Mouse (Mus musculus) liver, embryonic 13.5 days (tissue): Measurements from ENCODE around the gene Mrpl37. TPM values are rescaled to one million over a fixed set of nuclear protein-coding genes. Genes with fewer than 3 reads are reported as not detected.

Experiments
- ATAC-seq: fragments of 200-750 bp; cut with Nextera tagmentation; 2 replicates; pipeline ENCODE4 v1.8.0; 2017; ENCODE audit warnings: low read depth, mild to moderate bottlenecking, moderate number of reproducible peaks, moderate library complexity
- DNase-seq: peaks from one replicate; pipeline ENCODE4 v3.0.0; 2022
- H3K27ac ChIP-seq: fragments of 300-500 bp; sonication (generic); 2 replicates; pipeline ENCODE4 v1.5.1; 2015; ENCODE audit warnings: moderate library complexity, mild to moderate bottlenecking, inconsistent platforms
- H3K27me3 ChIP-seq: fragments of 300-500 bp; sonication (generic); 2 replicates; pipeline ENCODE4 v1.6.1; 2015; ENCODE audit warnings: mild to moderate bottlenecking, inconsistent platforms
- H3K36me3 ChIP-seq: fragments of 300-500 bp; sonication (generic); 2 replicates; pipeline ENCODE4 v1.6.1; 2015; ENCODE audit warnings: mild to moderate bottlenecking, inconsistent platforms
- H3K4me1 ChIP-seq: fragments of 300-500 bp; sonication (generic); replicated peaks from 2 replicates; pipeline ENCODE4 v1.6.1; 2015; ENCODE audit warnings: inconsistent platforms
- H3K4me2 ChIP-seq: fragments of 300-500 bp; sonication (generic); 2 replicates; pipeline ENCODE4 v1.6.1; 2015; ENCODE audit warnings: inconsistent platforms, mild to moderate bottlenecking, moderate library complexity
- H3K4me3 ChIP-seq: fragments of 300-500 bp; sonication (generic); replicated peaks from 2 replicates; pipeline ENCODE4 v1.5.1; 2015; ENCODE audit warnings: mild to moderate bottlenecking, inconsistent platforms
- H3K9ac ChIP-seq: fragments of 300-500 bp; sonication (generic); 2 replicates; pipeline ENCODE4 v1.6.1; 2015; ENCODE audit warnings: mild to moderate bottlenecking, inconsistent platforms
- H3K9me3 ChIP-seq: fragments of 300-500 bp; sonication (generic); replicated peaks from 2 replicates; pipeline ENCODE4 v1.6.1; 2016; ENCODE audit warnings: inconsistent platforms
- WGBS: fragments of 180-500 bp; shearing (Covaris S2); methylation state at CpG from one replicate; pipeline ENCODE4 v1.1.7; 2015; ENCODE audit not compliant: insufficient replicate concordance; 5-methylcytosine and 5-hydroxymethylcytosine counted together
- polyA plus RNA-seq: library from polyadenylated mRNA; unstranded; fragments of >200 nt; fragmentation: Nextera tagmentation; extraction: Ambion mirVana; gene quantifications from 2 replicates; pipeline ENCODE4 v1.2.1, GENCODE M21; 2015

Gene Mrpl37
- polyA plus RNA-seq, 1 experiment from 2014 or later, result 64.6 TPM

GRCm38 (mm10) chr4:107039270-107039669 lies 27.4 kb downstream of the Mrpl37 start:
- Histone ChIP-seq H3K27ac (no peak overlapping the region), H3K27me3 (no peaks in the 10 kb centered on the region), H3K4me1 (no peaks in the 10 kb centered on the region), H3K9ac (no peak overlapping the region), H3K4me3 (no peak overlapping the region), H3K4me2 (no peak overlapping the region), H3K9me3 (no peaks in the 10 kb centered on the region), H3K36me3 (peaks cover 88% of the 10 kb centered on the region)
- 91% methylated on average over 8 of the region's 8 CpGs for WGBS
- DNase-seq (no peak), ATAC-seq (no peak)

GRCm38 (mm10) chr4:107038303-107038702 lies 28.4 kb downstream of the Mrpl37 start:
- Histone ChIP-seq H3K4me3 (no peak overlapping the region), H3K9ac (no peak overlapping the region), H3K27ac (no peak overlapping the region; the same call in 1 of the 2 replicates), H3K4me2 (no peak overlapping the region), H3K9me3 (no peaks in the 10 kb centered on the region), H3K4me1 (no peaks in the 10 kb centered on the region), H3K36me3 (peaks cover 88% of the 10 kb centered on the region), H3K27me3 (no peaks in the 10 kb centered on the region)
- no peak for DNase-seq
- WGBS, result 84% methylated on average over 4 of the region's 4 CpGs
- ATAC-seq, result no peak

GRCm38 (mm10) chr4:107036985-107037384 lies 29.7 kb downstream of the Mrpl37 start:
- DNase-seq, result no peak
- no peaks in the 10 kb centered on the region for H3K9me3 ChIP-seq
- H3K36me3 ChIP-seq, result peaks cover 93% of the 10 kb centered on the region
- H3K4me2 ChIP-seq, result no peak overlapping the region
- no peak overlapping the region for H3K4me3 ChIP-seq
- H3K4me1 ChIP-seq, result no peaks in the 10 kb centered on the region
- H3K9ac ChIP-seq, result no peak overlapping the region
- no peaks in the 10 kb centered on the region for H3K27me3 ChIP-seq
- H3K27ac ChIP-seq, result no peak overlapping the region
- WGBS, result 92% methylated on average over 2 of the region's 2 CpGs
- no peak for ATAC-seq

GRCm38 (mm10) chr4:107035689-107036088 lies 31.0 kb downstream of the Mrpl37 start:
- WGBS, result 85% methylated on average over 4 of the region's 4 CpGs
- H3K4me2 ChIP-seq, result no peak overlapping the region
- H3K9ac ChIP-seq, result no peak overlapping the region
- H3K27me3 ChIP-seq, result no peaks in the 10 kb centered on the region
- H3K27ac ChIP-seq, result no peak overlapping the region
- H3K4me1 ChIP-seq, result no peaks in the 10 kb centered on the region
- ATAC-seq (no peak), DNase-seq (no peak)
- no peaks in the 10 kb centered on the region for H3K9me3 ChIP-seq
- H3K4me3 ChIP-seq, result no peak overlapping the region
- peaks cover 93% of the 10 kb centered on the region for H3K36me3 ChIP-seq

GRCm38 (mm10) chr4:107026451-107026850 lies 40.2 kb downstream of the Mrpl37 start:
- Histone ChIP-seq H3K4me3 (no peak overlapping the region), H3K27me3 (no peaks in the 10 kb centered on the region), H3K4me2 (no peak overlapping the region), H3K4me1 (peaks cover 4% of the 10 kb centered on the region), H3K27ac (no peak overlapping the region), H3K36me3 (peaks cover 58% of the 10 kb centered on the region), H3K9ac (no peak overlapping the region), H3K9me3 (no peaks in the 10 kb centered on the region)
- WGBS, result 66% methylated on average over 8 of the region's 8 CpGs
- no peak for ATAC-seq
- no peak for DNase-seq

GRCm38 (mm10) chr4:107025369-107025768 lies 41.3 kb downstream of the Mrpl37 start:
- H3K36me3 ChIP-seq, result peaks cover 47% of the 10 kb centered on the region
- ATAC-seq (no peak), DNase-seq (no peak)
- H3K4me1 ChIP-seq, result peaks cover 14% of the 10 kb centered on the region
- H3K4me3 ChIP-seq, result no peak overlapping the region
- H3K27ac ChIP-seq, result no peak overlapping the region
- H3K4me2 ChIP-seq, result no peak overlapping the region
- no peaks in the 10 kb centered on the region for H3K9me3 ChIP-seq
- no peak overlapping the region for H3K9ac ChIP-seq
- no peaks in the 10 kb centered on the region for H3K27me3 ChIP-seq
- WGBS, result 87% methylated on average over 5 of the region's 5 CpGs

- no peaks in the 10 kb centered on the region for H3K27me3 ChIP-seq
- no peak for ATAC-seq
- H3K4me1 ChIP-seq, result peaks cover 18% of the 10 kb centered on the region
- H3K36me3 ChIP-seq, result peaks cover 42% of the 10 kb centered on the region
- H3K9ac ChIP-seq, result no peak overlapping the region
- no peaks in the 10 kb centered on the region for H3K9me3 ChIP-seq
- H3K4me3 ChIP-seq, result no peak overlapping the region
- H3K4me2 ChIP-seq, result no peak overlapping the region
- no peak overlapping the region for H3K27ac ChIP-seq
- WGBS, result 81% methylated on average over 7 of the region's 7 CpGs
- DNase-seq, result no peak
Measured at GRCm38 (mm10) chr4:107024899-107025298, 41.8 kb downstream of the Mrpl37 start.

- Histone ChIP-seq H3K27me3 (no peaks in the 10 kb centered on the region), H3K36me3 (peaks cover 17% of the 10 kb centered on the region), H3K4me3 (no peak overlapping the region), H3K4me1 (peaks cover 40% of the 10 kb centered on the region), H3K9ac (no peak overlapping the region), H3K4me2 (no peak overlapping the region), H3K9me3 (no peaks in the 10 kb centered on the region), H3K27ac (no peak overlapping the region)
- WGBS, result 74% methylated on average over 3 of the region's 3 CpGs
- ATAC-seq (no peak), DNase-seq (no peak)
Measured at GRCm38 (mm10) chr4:107021464-107021863, 45.2 kb downstream of the Mrpl37 start.

GRCm38 (mm10) chr4:107020287-107021000 lies 46.2 kb downstream of the Mrpl37 start:
- no peak for DNase-seq
- Histone ChIP-seq H3K9me3 (no peaks in the 10 kb centered on the region), H3K9ac (no peak overlapping the region), H3K4me2 (no peak overlapping the region), H3K36me3 (peaks cover 23% of the 10 kb centered on the region), H3K27me3 (no peaks in the 10 kb centered on the region), H3K4me1 (peaks cover 46% of the 10 kb centered on the region), H3K27ac (no peak overlapping the region), H3K4me3 (no peak overlapping the region)
- ATAC-seq, result no peak
- 61% methylated on average over 5 of the region's 5 CpGs for WGBS

GRCm38 (mm10) chr4:107019027-107019426 lies 47.6 kb downstream of the Mrpl37 start:
- Histone ChIP-seq H3K4me1 (peaks cover 46% of the 10 kb centered on the region), H3K9ac (no peak overlapping the region), H3K9me3 (no peaks in the 10 kb centered on the region), H3K4me3 (no peak overlapping the region), H3K27ac (peak overlapping the region; percentile 15; the same call in 1 of the 2 replicates), H3K36me3 (peaks cover 23% of the 10 kb centered on the region), H3K4me2 (no peak overlapping the region), H3K27me3 (no peaks in the 10 kb centered on the region)
- no peak for DNase-seq
- 77% methylated on average over 7 of the region's 7 CpGs for WGBS
- no peak for ATAC-seq

GRCm38 (mm10) chr4:107018521-107018920 lies 48.1 kb downstream of the Mrpl37 start:
- Histone ChIP-seq H3K9me3 (no peaks in the 10 kb centered on the region), H3K4me3 (no peak overlapping the region), H3K4me2 (no peak overlapping the region), H3K36me3 (peaks cover 28% of the 10 kb centered on the region), H3K27ac (0 out of 2 replicates have a peak overlapping the region, but pooled peaks have one; percentile 15), H3K27me3 (no peaks in the 10 kb centered on the region), H3K9ac (no peak overlapping the region), H3K4me1 (peaks cover 50% of the 10 kb centered on the region)
- no peak for ATAC-seq
- no peak for DNase-seq
- 80% methylated on average over 3 of the region's 3 CpGs for WGBS

- ATAC-seq (no peak), DNase-seq (no peak)
- peaks cover 36% of the 10 kb centered on the region for H3K36me3 ChIP-seq
- no peak overlapping the region for H3K4me3 ChIP-seq
- no peak overlapping the region for H3K9ac ChIP-seq
- peaks cover 59% of the 10 kb centered on the region for H3K4me1 ChIP-seq
- H3K27me3 ChIP-seq, result no peaks in the 10 kb centered on the region
- no peak overlapping the region for H3K4me2 ChIP-seq
- H3K9me3 ChIP-seq, result no peaks in the 10 kb centered on the region
- no peak overlapping the region for H3K27ac ChIP-seq
Measured at GRCm38 (mm10) chr4:107017257-107017656, 49.4 kb downstream of the Mrpl37 start.
